In the genomic region with DNA sequence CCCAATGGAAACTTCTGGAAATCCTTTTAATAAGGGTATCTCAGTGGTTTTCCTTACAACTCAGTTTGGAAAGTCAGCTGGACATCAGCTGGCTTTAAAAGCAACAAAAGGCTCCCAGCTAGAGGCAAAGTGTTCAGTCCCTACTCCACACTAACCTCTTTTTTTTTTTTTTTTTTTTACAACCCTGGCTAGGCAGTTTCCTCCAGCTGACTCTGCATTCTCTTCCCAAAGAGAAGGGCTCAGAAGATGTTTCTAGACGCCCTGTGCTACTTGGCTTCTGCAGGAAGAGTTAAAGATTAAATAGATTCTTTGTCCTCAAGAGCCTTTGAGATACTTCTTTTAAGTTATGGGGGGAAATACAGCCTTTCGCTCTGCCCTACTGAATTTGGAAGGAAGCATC, we compare ENCODE assay signal across 21 mouse cellular contexts. TPM values are rescaled to one million over a fixed set of nuclear protein-coding genes. Genes with fewer than 3 reads are reported as not detected.
DNase-seq lines count a peak whose midpoint lies in the region; ATAC-seq and TF ChIP-seq lines count a peak whose summit lies in the region.
"Had no signal": no experiment of that assay in that cellular context is flagged by ENCODE, and none has a peak within 500 bp of the region (broad histone marks: within the 10 kb centered on the region; RNA-seq: fewer than 3 reads in every experiment).

No protein-coding gene starts in this region.

- TF ChIP-seq CTCF in CH12.LX (conservative IDR thresholded peaks at IDR 0.05 in 1 of 2, IDR thresholded peaks at IDR 0.05 in 1 of 2; ENCODE audit: low read depth in 2 of 2, low read length in 2 of 2): no peak

- dilution Hi-C loops in CH12.LX (cut with MboI; ENCODE audit: extremely low pct_ligation_motif_present, extremely low pct_unique_long_range_greater_than_20kb, low sequenced_read_pairs): no loop called here

- H3K4me1 ChIP-seq in forebrain, embryonic 10.5 days: peaks cover 18% of the 10 kb centered on the region
- no peaks in the 10 kb centered on the region for H3K4me1 ChIP-seq in forebrain, embryonic 12.5 days
- H3K4me1 ChIP-seq in kidney, embryonic 14.5 days (ENCODE audit: control insufficient read depth, insufficient read depth, low read length): no peaks in the 10 kb centered on the region
- peaks cover 7 to 23% of the 10 kb centered on the region in 2 experiments; a peak in 3 of 4 replicates for H3K4me1 ChIP-seq in CH12.LX (ENCODE audit: control insufficient read depth in 1 of 2, insufficient read depth in 2 of 2)
- H3K4me1 ChIP-seq: hindbrain, embryonic 13.5 days had no signal

- no peak overlapping the region for H3K9ac ChIP-seq in forebrain, embryonic 12.5 days
- no peak overlapping the region for H3K9ac ChIP-seq in kidney, embryonic 14.5 days (ENCODE audit: low read depth, low read length)
- no peak overlapping the region for H3K9ac ChIP-seq in CH12.LX (ENCODE audit: insufficient read depth, low read depth)
- H3K9ac ChIP-seq: embryonic facial prominence, embryonic 12.5 days; heart, embryonic 13.5 days; hindbrain, embryonic 13.5 days had no signal

- H3K4me3 ChIP-seq in forebrain, embryonic 10.5 days: no peak overlapping the region
- no peak overlapping the region for H3K4me3 ChIP-seq in forebrain, embryonic 12.5 days (replicated peaks)
- no peak overlapping the region for H3K4me3 ChIP-seq in kidney, embryonic 14.5 days (ENCODE audit: low read length)
- no peak overlapping the region for H3K4me3 ChIP-seq in CH12.LX (replicated peaks in 1 of 3; ENCODE audit: low read depth in 2 of 3, low read length in 2 of 3, poor library complexity in 1 of 3)
- no peak overlapping the region for H3K4me3 ChIP-seq in macrophage (ENCODE audit: inconsistent target)
- H3K4me3 ChIP-seq: embryonic facial prominence, embryonic 12.5 days; gastrocnemius, adult 2 months; heart, embryonic 13.5 days; hindbrain, embryonic 13.5 days had no signal

- in situ Hi-C loops in CH12.LX (cut with MboI; ENCODE audit: low pct_ligation_motif_present, low pct_unique_long_range_greater_than_20kb, low sequenced_read_pairs): no loop called here

- WGBS in forebrain, embryonic 10.5 days: 42% methylated on average over 2 of the region's 2 CpGs
- WGBS in forebrain, embryonic 12.5 days: 47% methylated on average over 2 of the region's 2 CpGs
- 27% methylated on average over 2 of the region's 2 CpGs for WGBS in kidney, embryonic 14.5 days
- 51% methylated on average over 2 of the region's 2 CpGs for WGBS in macrophage (ENCODE audit: missing documents)

- H3K36me3 ChIP-seq in forebrain, embryonic 10.5 days (replicated peaks): no peaks in the 10 kb centered on the region
- H3K36me3 ChIP-seq in forebrain, embryonic 12.5 days (replicated peaks): no peaks in the 10 kb centered on the region
- no peaks in the 10 kb centered on the region for H3K36me3 ChIP-seq in kidney, embryonic 14.5 days (ENCODE audit: control insufficient read depth, insufficient read depth, low read length)
- H3K36me3 ChIP-seq in CH12.LX (replicated peaks in 1 of 2; ENCODE audit: control insufficient read depth in 1 of 2, insufficient read depth in 1 of 2, low read length in 1 of 2) (no peaks in the 10 kb centered on the region), macrophage (ENCODE audit: inconsistent target) (no peaks in the 10 kb centered on the region)
- H3K36me3 ChIP-seq: embryonic facial prominence, embryonic 12.5 days; heart, embryonic 13.5 days; hindbrain, embryonic 13.5 days had no signal

- H3K79me2 ChIP-seq in CH12.LX (replicated peaks; ENCODE audit: control insufficient read depth, extremely low read depth, insufficient read depth, poor library complexity, severe bottlenecking): no peaks in the 10 kb centered on the region
- no peaks in the 10 kb centered on the region for H3K79me2 ChIP-seq in macrophage (ENCODE audit: inconsistent target)

- no peak for ATAC-seq in forebrain, embryonic 12.5 days (ENCODE audit: low FRiP score)
- ATAC-seq in kidney, embryonic 14.5 days (ENCODE audit: low FRiP score, low TSS enrichment): no peak
- ATAC-seq: forebrain, embryonic 14.5 days; hindbrain, postnatal 0 days had no signal

- TF ChIP-seq EP300 in CH12.LX (IDR thresholded peaks at IDR 0.05; ENCODE audit: low read length): no peak

- no peaks in the 10 kb centered on the region for H3K27me3 ChIP-seq in forebrain, embryonic 10.5 days (ENCODE audit: poor library complexity, severe bottlenecking)
- no peaks in the 10 kb centered on the region for H3K27me3 ChIP-seq in forebrain, embryonic 12.5 days
- H3K27me3 ChIP-seq in kidney, embryonic 14.5 days (ENCODE audit: control insufficient read depth, insufficient read depth, low read length): no peaks in the 10 kb centered on the region
- H3K27me3 ChIP-seq in CH12.LX (replicated peaks): no peaks in the 10 kb centered on the region
- H3K27me3 ChIP-seq: embryonic facial prominence, embryonic 12.5 days; heart, embryonic 13.5 days; hindbrain, embryonic 13.5 days had no signal

- H3K4me2 ChIP-seq in forebrain, embryonic 12.5 days: no peak overlapping the region
- no peak overlapping the region for H3K4me2 ChIP-seq in kidney, embryonic 14.5 days (replicated peaks; ENCODE audit: low read depth, low read length)
- H3K4me2 ChIP-seq in CH12.LX (ENCODE audit: insufficient read depth, low read depth, poor library complexity, severe bottlenecking): no peak overlapping the region
- H3K4me2 ChIP-seq: embryonic facial prominence, embryonic 12.5 days; heart, embryonic 13.5 days; hindbrain, embryonic 13.5 days had no signal

- no peaks in the 10 kb centered on the region for H3K9me3 ChIP-seq in forebrain, embryonic 10.5 days
- no peaks in the 10 kb centered on the region for H3K9me3 ChIP-seq in forebrain, embryonic 12.5 days
- no peaks in the 10 kb centered on the region for H3K9me3 ChIP-seq in kidney, embryonic 14.5 days (ENCODE audit: control insufficient read depth, low read length)
- no peaks in the 10 kb centered on the region for H3K9me3 ChIP-seq in CH12.LX (replicated peaks; ENCODE audit: low read length)
- H3K9me3 ChIP-seq: embryonic facial prominence, embryonic 12.5 days; heart, embryonic 13.5 days; hindbrain, embryonic 13.5 days had no signal

- peak overlapping the region; percentile 20; the same call in 1 of the 2 replicates for H3K27ac ChIP-seq in forebrain, embryonic 10.5 days
- H3K27ac ChIP-seq in forebrain, embryonic 12.5 days: no peak overlapping the region
- H3K27ac ChIP-seq in kidney, embryonic 14.5 days (ENCODE audit: low read depth, low read length): no peak overlapping the region
- H3K27ac ChIP-seq in CH12.LX (ENCODE audit: insufficient read depth, low read depth) (no peak overlapping the region), macrophage (peak overlapping the region; percentile 40)
- H3K27ac ChIP-seq: gastrocnemius, adult 2 months; heart, embryonic 13.5 days; hindbrain, embryonic 13.5 days; hindbrain, postnatal 0 days had no signal

- no peak for DNase-seq in forebrain, embryonic 10.5 days (ENCODE audit: extremely low spot score, low spot score)
- peak; percentile 41 for DNase-seq in kidney, adult 9 months
- no peak for DNase-seq in CH12.LX (ENCODE audit: extremely low read depth)
- DNase-seq in thymus, postnatal 14 days: no peak
- no peak for DNase-seq in lung, postnatal 4 days
- DNase-seq: adrenal gland, adult 8-10 months; adrenal gland, postnatal 36 days; cerebellum, adult 2 months; cerebellum, postnatal 14 days; embryo, embryonic 11 days; gastrocnemius, adult 2 months; gastrocnemius, postnatal 25 days; heart, postnatal 36 days had no signal

- TF ChIP-seq POLR2A in CH12.LX (IDR thresholded peaks at IDR 0.05; ENCODE audit: low read depth, low read length): no peak

- no peak for TF ChIP-seq RAD21 in CH12.LX (IDR thresholded peaks at IDR 0.05; ENCODE audit: low read depth, low read length)

TF ChIP-seq in CH12.LX, 34 proteins besides CTCF, POLR2A, EP300 and RAD21:
- peak; percentile 43; the same call in 1 of the 2 replicates for TF ChIP-seq ZNF384 (IDR thresholded peaks at IDR 0.05; ENCODE audit: low read depth, low read length)
- TF ChIP-seq GABPA (IDR thresholded peaks at IDR 0.05; ENCODE audit: insufficient replicate concordance, low read depth, low read length): no peak
- no peak for TF ChIP-seq PAX5 (IDR thresholded peaks at IDR 0.05; ENCODE audit: low read length)

RNA-seq across cellular contexts. Expression of gene Mmd, which starts 28.5 kb away (rescaled TPM):
- polyA plus RNA-seq in forebrain, embryonic 10.5 days (2016; fragmentation: Nextera tagmentation; extraction: Ambion mirVana): 40.3 and 41.2 TPM in 2 replicates
- polyA plus RNA-seq in forebrain, embryonic 12.5 days (2016; fragmentation: Nextera tagmentation; extraction: Ambion mirVana): 57.7 and 59.9 TPM in 2 replicates
- polyA plus RNA-seq in kidney, embryonic 14.5 days (2014; fragmentation: Nextera tagmentation; extraction: Ambion mirVana): 25.5 and 25.6 TPM in 2 replicates
- total RNA-seq in CH12.LX (2012; rRNA removed) (10.3 and 13.8 TPM in 2 replicates), CH12.LX (2014; rRNA removed) (60.4 and 70.5 TPM in 2 replicates)
- polyA plus RNA-seq in CH12.LX (2012; ENCODE audit: insufficient read length, low read depth) (36.1 and 39.8 TPM in 2 replicates), macrophage (2018) (28.1 to 57.5 TPM (median 47.7 TPM) in 3 replicates)
- total RNA-seq in macrophage (2018; cell fraction: chromatin; rRNA removed): 100 to 1,000 TPM in 4 of 26 experiments, 10 to 100 TPM in 16, 1 to 10 TPM in 6; 6.8 to 147 (median 26.0) TPM
- total RNA-seq in macrophage (2018; cell fraction: cytosol; rRNA removed): 10 to 100 TPM; 10.9 to 73.8 (median 29.3) TPM
- 100 to 1,000 TPM in 2 of 26 experiments, 10 to 100 TPM in 22, 1 to 10 TPM in 2; 8.0 to 112 (median 27.7) TPM for total RNA-seq in macrophage (2018; cell fraction: nucleus; rRNA removed)

RNA-seq across cellular contexts. Expression of gene Gm45716, which starts 33.3 kb away (rescaled TPM):
- 14.7 and 16.9 TPM in 2 replicates for polyA plus RNA-seq in forebrain, embryonic 10.5 days (2016; fragmentation: Nextera tagmentation; extraction: Ambion mirVana)
- polyA plus RNA-seq in forebrain, embryonic 12.5 days (2016; fragmentation: Nextera tagmentation; extraction: Ambion mirVana): 18.4 and 20.0 TPM in 2 replicates
- 9.1 and 9.8 TPM in 2 replicates for polyA plus RNA-seq in kidney, embryonic 14.5 days (2014; fragmentation: Nextera tagmentation; extraction: Ambion mirVana)
- total RNA-seq in CH12.LX (2012; rRNA removed) (3.0 and 4.4 TPM in 2 replicates), CH12.LX (2014; rRNA removed) (9.4 and 9.9 TPM in 2 replicates)
- polyA plus RNA-seq in CH12.LX (2012; ENCODE audit: insufficient read length, low read depth) (14.7 and 15.9 TPM in 2 replicates), macrophage (2018) (0.26 to 2.1 TPM (median 0.82 TPM) in 3 replicates)
- 10 to 100 TPM in 12 of 26 experiments, 1 to 10 TPM in 14; 1.5 to 45.5 (median 8.2) TPM for total RNA-seq in macrophage (2018; cell fraction: chromatin; rRNA removed)
- total RNA-seq in macrophage (2018; cell fraction: cytosol; rRNA removed): 1 to 10 TPM in 17 of 26 experiments, under 1 TPM in 9; 0.48 to 9.2 (median 1.2) TPM
- 10 to 100 TPM in 10 of 26 experiments, 1 to 10 TPM in 16; 1.1 to 35.4 (median 6.7) TPM for total RNA-seq in macrophage (2018; cell fraction: nucleus; rRNA removed)

Comparison
In these comparisons a context has a peak if more than half of its experiments do, and no peak if none do; other contexts are left out.
1. H3K27ac ChIP-seq: peak in forebrain, embryonic 10.5 days (single experiment) and macrophage (single experiment); none in forebrain, embryonic 12.5 days (single experiment), kidney, embryonic 14.5 days (single experiment) and CH12.LX (single experiment).